Mouse (Mus musculus) 416B (cell line): ENCODE measurements around the gene Kiz.

Experiments used
- DNase-seq: peaks from one replicate; pipeline ENCODE4 v3.0.0; 2011; ENCODE audit warnings: low read depth

The Kiz gene

GRCm38 (mm10) chr2:146855599-146856039, at the start of gene Kiz:
Gene Kiz (plus strand): TSS chr2:146855864.
- DNase-seq: peak; percentile 96

- no peak for DNase-seq
Observed at GRCm38 (mm10) chr2:146809706-146810256, 45.9 kb upstream of the Kiz start.

- DNase-seq: no peak
Observed at GRCm38 (mm10) chr2:146810695-146811094, 45.0 kb upstream of the Kiz start.

GRCm38 (mm10) chr2:146814978-146815377, 40.7 kb upstream of the Kiz start:
- no peak for DNase-seq

- no peak for DNase-seq
Observed at GRCm38 (mm10) chr2:146819065-146819464, 36.6 kb upstream of the Kiz start.

GRCm38 (mm10) chr2:146823483-146823951, 32.1 kb upstream of the Kiz start:
- DNase-seq: no peak

- no peak for DNase-seq
Observed at GRCm38 (mm10) chr2:146824043-146824442, 31.6 kb upstream of the Kiz start.

GRCm38 (mm10) chr2:146828006-146828405, 27.7 kb upstream of the Kiz start:
- DNase-seq: no peak

- no peak for DNase-seq
Observed at GRCm38 (mm10) chr2:146833222-146834063, 22.2 kb upstream of the Kiz start.

GRCm38 (mm10) chr2:146834064-146834313, 21.7 kb upstream of the Kiz start:
- no peak for DNase-seq

- DNase-seq: no peak
Observed at GRCm38 (mm10) chr2:146834314-146835201, 21.1 kb upstream of the Kiz start.

GRCm38 (mm10) chr2:146835241-146835990, 20.2 kb upstream of the Kiz start:
- DNase-seq: no peak

- no peak for DNase-seq
Observed at GRCm38 (mm10) chr2:146836246-146836645, 19.4 kb upstream of the Kiz start.

GRCm38 (mm10) chr2:146836871-146837550, 18.7 kb upstream of the Kiz start:
- DNase-seq: no peak

GRCm38 (mm10) chr2:146837653-146838052, 18.0 kb upstream of the Kiz start:
- no peak for DNase-seq

GRCm38 (mm10) chr2:146838596-146839302, 16.9 kb upstream of the Kiz start:
- DNase-seq: no peak

GRCm38 (mm10) chr2:146839303-146840030, 16.2 kb upstream of the Kiz start:
- DNase-seq: no peak

- peak; percentile 23 for DNase-seq
Observed at GRCm38 (mm10) chr2:146847863-146848262, 7.8 kb upstream of the Kiz start.

- DNase-seq: peak; percentile 69
Observed at GRCm38 (mm10) chr2:146856120-146856519, 456 bp downstream of the Kiz start.

- DNase-seq: no peak
Observed at GRCm38 (mm10) chr2:146856853-146857252, 1.2 kb downstream of the Kiz start.
